Mouse (Mus musculus) kidney, postnatal 4 days (tissue): ENCODE measurements at regions not wholly inside any gene's neighbourhood (a gene's known extent, or its start where the extent isn't known, plus 50 kb on each side); places are given as distances from the start of the nearest gene placed in this dataset.
A peak's percentile ranks its signal among the peaks of the same experiment; 100 is the strongest.

Source experiments
- DNase-seq, 2 experiments: peaks; one replicate each; pipeline ENCODE4 v3.0.0; 2021; ENCODE audit warnings: mixed read lengths in 2 of 2

DNA sequence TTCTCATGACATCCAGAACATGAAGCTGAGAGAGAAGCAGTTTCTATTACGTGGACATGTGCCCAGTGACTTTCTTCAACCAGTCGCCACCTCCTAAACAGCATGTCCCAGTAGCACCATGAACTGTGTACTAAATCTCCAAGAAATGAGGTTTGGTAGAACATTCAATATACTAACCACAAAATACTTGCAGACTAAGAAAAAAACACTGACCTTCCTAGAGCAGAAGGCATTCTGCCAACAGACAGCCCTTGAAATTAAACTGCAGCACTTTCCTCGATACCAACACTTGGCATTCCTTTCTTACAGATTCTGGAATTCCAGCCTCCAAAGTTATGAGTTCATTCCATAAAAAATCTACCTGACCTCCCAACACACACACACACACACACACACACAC lies 166.6 kb downstream of the Atp6ap1l start:
- DNase-seq = no peak

DNA sequence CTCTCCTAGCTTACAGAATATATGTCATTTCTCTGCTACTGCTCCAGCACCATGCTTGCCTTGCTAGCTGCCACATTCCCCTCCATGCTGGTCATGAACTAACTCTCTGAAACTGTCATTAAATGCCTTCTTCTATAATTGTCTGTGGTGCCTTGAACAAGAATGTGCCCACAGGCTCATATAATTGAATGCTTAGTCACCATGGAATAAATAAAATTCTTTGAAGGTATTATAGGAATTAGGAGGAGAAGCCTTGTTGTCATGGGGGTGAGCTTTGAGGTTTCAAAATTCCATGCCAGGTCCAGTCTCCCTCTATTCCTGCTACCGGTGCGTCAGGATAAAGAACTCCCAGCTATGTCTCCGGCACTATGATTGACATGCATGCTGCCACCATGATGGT lies 171.9 kb downstream of the Atp6ap1l start:
- DNase-seq = no peak

DNA sequence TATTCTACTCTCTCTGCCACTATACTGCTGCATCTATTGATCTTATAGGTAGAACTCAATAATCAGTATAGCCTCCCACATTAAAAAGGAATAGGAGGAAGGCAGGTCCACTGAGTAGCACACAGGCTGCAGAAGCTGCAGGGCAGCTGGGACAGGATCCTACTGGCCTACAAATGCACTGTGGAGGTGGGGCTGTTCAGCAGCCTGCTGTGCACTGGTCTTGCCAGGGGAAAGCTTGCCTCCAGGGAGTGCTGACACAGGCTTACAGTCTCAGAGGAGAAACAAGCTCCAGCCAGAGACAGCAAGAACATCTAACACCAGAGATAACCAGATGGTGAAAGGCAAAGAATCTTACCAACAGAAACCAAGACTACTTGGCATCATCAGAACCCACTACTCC lies 176.1 kb downstream of the Atp6ap1l start:
- peak; percentile 18 to 26 for DNase-seq

DNA sequence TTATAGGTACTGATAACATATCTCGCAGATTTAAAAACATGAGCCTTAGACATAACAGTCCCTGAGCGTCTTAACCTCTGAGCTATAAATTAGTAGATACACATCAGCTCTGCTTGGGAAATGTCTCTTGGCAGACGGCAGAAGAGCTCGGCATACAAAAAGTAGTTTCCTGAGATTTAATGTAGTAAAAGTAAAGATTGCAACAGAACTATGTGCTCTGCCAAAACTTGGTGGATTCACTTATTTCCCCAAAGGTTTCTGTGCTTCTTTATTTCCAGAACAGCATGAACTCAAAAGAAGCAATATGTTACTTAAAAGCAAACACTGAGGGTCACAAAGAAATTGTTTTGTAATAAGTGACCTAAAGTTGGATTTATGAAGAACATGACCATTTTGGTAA lies 177.3 kb downstream of the Atp6ap1l start:
- DNase-seq = no peak

DNA sequence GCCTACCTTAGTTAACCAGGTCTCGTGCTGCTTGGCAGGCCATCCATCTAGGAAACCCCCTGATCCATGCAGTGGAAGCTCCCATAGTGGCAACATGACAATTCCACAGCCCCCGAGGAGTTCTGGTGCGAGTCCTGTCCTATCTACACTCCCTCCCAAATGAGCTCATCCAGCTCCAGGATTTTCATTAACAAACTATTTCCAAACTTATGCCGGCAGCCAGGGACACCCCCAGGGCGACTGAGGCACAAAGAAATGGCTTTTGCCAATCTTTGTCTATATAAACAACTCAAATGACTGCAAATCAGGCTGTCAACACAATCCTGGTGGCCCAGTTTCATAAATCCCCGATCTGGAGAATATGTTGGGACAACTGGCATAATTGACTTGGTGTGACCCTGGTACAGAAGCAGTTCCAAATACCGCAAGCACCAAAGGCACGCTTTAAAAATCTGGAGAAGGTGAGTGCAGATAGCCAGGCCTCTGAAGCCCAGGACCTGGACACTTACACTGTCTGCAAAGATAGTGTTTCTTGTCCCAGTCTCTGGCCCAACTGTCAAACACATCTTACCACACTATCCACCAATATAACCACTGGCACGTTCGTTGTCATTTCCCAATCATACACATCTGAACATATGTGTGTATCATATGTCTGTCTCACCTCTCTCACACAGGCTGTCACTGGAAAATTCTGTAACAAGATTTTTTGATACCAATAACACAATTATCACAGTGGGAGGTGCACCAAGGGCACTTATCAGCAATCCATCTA lies 179.9 kb downstream of the Atp6ap1l start:
- DNase-seq = no peak

DNA sequence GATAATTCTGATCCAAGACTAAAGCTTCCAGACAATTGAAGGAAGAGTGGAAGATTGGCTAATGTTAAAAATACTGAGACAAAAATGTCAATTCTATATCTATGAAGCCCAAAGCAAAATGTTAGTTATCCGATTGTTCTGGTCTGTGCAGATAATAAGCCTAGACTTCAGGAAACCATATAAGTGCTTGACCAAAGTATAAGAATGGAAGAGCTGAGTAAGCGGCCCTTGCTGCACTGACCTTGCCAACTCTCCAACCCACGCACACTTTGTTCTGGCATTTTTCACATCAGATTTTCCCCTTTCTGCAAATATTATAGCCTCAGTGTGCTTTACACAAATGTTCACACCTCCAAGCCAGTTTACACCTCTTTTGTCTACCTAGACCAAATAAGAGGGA lies 180.6 kb downstream of the Atp6ap1l start:
- no peak for DNase-seq

DNA sequence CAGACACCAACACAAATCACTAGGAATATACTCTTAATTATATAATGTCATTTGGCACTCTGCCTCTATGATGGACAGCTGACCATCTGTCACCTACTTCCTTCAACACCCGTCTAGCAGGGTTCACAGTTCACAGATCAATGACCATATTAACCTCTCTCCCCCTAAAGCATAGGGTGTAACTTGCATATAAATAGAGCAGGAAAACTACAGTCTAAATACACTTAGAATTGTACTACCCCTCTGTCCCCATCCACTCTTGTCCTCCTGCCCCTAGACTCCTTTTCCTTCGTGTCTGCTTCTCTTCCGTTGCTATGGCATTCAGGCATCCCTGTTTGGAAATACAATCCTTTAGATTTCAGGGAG lies 181.6 kb downstream of the Atp6ap1l start:
- no peak for DNase-seq

DNA sequence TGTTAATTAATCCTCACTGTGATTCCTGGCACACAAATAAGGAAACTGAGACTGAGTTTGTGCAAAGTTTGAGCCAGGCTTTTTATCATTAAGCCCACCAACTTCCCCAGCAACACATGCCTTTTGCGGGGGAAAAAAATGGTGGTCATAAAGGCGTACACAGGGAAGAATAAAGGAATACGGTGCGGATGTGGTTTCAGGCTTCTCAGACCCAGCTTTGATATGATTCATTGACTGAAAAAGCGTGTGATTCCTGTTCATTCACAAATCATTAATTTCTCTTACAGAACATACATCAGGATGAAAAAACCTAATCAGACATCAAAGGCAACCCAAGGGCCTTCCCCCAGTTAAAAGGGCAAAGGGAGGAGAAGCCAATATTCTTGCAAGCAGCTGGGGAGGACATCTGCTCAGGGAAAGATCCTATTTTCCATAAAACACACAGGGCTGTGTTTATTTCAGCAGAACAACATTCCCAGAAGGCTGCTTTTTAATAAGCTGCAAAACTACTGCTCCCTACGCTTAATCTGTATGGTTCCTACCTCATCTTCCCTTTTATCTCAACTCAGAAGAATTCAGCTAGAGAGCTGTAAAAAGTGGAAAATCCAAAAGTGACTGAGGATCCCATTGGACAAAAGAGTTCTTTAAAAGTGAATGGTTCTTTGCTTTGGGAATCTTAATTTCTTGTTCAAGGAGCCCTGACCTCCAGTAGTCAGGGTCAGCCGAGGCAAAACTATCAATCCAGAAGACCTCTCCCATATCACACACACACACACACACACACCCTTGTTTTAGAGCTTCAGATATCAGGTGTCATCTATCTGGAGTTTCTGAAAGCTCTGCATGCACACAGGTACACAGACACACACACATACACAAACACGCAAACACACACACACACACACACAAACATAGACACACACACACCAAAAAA lies 182.3 kb downstream of the Atp6ap1l start:
- peak; percentile 4 to 20 for DNase-seq

DNA sequence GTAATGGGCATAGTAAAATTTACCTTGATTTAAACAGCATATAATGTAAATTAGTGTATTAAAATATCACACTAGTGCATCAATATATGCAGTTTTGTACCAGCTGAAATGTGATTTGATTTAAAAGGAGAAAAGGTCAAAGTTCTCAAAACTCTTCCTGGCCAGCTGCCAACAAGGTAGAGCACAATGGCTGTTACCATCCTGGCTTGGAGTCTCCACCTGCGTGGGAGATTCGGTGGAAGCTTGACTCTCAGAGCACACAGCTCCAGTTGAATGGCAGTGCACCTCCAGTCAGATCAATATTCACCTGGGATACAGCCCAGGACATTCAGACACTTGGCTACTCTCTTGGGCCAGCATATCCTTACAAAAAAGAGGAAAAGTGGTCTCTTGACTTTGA lies 220.8 kb downstream of the Atp6ap1l start:
- no peak for DNase-seq

DNA sequence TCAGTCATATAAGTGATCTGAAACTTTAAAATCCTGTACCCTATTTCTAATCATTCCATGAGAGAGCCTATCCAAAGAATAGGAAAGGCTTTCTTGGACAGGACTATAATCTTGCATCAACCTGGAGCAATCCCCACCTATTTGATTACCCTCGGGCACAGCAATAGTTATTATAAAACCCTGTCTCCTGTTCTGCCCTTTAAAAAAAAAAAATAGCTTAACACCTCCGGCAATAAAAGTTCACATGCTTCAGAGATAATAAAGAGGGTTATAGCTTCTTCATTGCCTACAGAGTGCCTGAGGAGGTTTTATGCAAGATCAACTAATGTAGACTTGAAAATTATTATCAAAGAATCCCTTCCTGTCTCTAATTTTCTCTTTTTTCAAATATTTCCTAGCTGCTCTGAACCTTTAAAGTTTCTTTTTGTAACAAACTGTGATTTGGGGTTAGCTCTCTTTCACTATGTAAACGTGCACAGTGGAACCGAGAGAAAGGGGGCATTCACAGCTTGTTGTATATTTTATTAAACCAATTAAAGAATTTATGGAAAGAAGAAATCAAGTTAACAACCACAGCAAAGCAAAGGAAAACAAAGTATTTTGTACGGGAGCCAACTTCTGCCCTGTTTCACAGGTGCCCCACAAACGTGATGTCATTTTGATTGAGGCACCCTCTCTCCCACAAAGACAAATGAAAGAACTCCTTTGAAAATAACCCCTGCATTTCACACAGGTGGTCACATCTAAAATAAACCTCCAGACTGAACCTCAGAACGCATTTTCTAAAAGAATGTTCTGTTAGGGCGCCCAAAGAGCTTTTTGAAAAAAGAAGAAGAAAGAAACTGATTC lies 225.8 kb downstream of the Atp6ap1l start:
- DNase-seq = no peak

DNA sequence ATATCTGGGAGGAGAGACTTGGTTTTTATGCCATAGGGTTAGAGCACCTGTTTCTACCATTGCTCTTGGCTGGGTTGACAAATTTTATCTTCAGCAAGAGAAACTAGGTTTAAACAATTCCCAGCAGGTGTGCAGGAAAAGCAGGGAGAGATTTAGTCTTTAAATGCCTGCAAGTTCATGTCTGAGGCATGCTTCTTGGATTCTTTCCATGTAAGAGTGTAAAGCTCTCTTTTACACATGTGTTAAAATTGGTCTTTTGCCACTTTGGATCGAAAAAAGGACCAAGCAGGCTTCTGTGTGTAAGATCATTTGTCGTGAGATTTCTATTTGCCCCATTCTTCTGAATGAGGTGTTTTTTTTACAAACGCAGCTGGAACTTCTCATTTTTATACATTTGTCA lies 231.3 kb downstream of the Atp6ap1l start:
- DNase-seq = no peak

DNA sequence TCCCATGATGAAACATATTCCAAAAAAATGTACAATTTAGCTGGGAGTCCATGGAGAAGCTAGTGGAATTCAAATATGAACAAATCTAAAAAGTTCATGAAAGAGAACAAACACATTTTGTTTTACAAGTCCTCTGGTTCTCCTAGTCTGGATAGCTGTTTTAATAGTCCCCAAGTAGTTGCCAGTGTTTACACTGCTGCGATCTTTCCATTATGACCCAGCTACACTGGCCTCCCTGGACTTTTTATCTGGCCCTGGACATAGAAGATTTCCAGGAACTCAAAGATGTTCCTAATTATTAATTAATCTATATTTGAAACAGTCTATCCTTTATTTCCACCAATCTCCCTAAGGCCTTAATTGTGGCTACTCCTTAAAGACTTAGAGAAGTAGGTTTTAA lies 232.1 kb downstream of the Atp6ap1l start:
- DNase-seq = no peak

DNA sequence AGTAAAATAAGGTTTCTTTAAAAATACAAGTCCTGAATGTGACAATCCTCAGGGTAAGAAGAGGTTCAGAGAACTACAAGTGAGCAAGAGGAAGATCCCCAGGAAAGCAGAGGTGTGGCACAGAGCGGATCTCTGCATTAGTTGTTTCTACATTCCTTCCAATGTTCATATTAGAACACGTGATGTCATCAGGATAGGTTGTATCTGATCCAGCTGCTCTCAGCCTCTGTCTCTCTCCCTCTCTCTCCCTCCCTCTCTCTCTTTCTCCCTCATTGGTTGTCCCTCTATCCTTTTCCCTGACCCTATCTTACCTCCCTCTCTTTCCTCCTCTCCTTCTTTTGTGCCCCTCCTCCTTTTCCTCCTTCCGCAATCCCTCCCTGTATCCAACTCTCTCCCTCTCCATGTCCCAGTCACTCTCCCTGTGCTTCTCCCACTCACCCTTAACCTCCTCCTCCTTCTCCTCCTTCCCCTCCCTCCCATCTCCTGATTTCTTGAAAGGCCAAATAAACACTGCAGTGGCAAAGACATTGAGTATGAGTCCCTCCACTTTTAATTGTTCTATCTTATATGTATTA lies 243.5 kb downstream of the Atp6ap1l start:
- no peak for DNase-seq

DNA sequence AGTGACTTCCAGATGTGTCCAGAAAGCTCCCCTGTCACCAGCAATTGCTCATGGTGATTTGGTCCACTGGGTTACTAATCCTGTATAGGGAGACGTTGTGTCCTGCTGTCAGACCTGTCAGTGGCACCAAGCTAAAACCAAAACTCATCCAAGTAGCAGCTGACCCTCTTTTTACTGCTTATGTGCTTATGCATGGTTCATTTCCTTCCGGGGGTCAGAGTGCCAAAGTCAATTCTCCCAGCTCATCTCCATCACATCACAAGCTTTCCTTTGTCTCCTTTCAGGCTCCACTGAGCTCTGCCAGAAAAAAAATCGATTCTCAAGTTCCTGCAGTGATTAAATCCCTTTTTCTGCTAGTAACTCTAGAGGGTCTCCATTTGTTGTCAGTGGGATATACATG lies 244.2 kb downstream of the Atp6ap1l start:
- DNase-seq = peak; percentile 5 to 20

DNA sequence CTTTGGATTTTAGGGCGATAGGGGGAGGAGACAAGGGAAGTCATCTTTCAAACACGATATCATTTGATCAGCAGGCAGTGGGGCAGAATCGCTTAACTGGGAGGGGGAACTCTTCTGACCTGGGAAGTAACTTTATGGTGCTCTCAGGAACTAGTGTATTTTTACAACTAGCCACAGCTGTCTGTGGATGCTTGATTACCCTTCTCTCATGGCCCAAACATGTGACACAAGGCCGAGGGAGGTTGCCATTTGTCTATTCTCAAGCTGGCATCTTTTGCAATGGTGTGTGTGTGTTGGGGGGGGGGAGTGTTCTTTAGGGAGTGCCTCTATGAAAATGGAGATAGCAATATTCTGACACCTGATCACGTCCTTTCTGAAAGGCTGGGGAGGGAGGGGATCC lies 246.1 kb downstream of the Atp6ap1l start:
- no peak for DNase-seq

DNA sequence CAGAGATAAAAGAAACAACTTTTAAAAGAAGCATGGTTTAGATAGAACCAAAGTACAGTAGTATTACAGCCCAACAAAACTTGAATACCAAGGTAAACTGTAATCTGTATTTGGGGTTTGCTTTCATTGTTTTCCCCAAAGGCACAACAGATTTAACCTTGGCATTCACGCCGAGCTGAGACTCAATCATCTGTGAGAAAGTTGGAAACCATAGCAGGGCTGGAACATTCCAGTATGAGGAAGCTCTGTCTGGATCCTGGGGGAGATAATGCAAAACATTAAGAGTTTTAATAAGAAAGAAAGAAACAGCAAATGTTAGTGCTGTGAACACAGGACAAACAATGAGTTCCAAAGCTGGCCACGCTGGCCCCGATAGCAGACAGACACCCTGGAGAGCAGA lies 258.8 kb downstream of the Atp6ap1l start:
- DNase-seq = peak in 1 of 2 experiments; percentile 3

DNA sequence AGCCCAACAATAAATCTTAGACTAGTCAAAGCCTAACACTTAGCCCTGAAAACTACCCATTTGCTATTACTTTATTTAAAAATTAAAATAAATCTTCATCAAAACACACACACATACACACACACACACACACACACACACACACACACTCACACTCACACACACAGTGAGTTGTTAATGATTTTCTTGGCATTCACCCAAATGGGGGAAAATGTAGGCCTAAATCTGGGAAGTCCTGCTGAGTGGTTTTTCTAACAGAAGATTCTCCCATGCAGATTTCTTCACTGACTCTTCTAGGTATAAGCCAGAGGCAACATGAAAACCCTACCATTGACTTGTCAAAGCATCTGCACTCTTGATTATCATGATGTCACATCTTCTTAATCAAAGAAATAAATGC lies 260.9 kb downstream of the Atp6ap1l start:
- DNase-seq = no peak

DNA sequence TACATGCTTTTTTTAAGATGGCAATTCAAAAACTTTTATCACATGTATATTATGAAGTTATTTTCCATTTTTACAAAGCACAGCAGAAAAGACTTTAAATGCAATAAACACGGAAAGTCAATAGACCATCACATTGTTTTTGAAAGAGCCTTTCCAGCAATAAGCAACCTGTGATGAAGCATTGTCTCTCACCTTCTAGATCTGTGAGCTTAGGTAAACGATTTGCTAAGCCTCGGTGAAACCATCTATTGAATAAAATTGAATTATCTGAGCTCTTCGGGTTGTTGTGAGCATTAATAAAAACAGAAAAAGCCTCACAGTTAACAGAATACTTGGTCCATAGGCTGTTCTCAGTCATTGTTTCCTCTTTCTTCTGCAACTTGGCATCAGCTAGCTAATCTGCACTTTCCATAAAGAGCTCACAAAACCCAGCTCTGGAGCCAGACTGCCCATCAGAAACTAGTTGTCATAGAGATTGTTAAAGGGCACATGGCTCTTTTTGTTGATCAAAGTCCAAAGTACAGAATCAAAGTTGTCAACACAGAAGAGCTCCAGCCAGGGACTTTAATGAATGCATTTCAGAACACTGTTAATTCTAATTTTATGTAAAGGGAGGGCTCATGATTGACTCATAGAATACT lies 261.5 kb downstream of the Atp6ap1l start:
- DNase-seq = no peak

DNA sequence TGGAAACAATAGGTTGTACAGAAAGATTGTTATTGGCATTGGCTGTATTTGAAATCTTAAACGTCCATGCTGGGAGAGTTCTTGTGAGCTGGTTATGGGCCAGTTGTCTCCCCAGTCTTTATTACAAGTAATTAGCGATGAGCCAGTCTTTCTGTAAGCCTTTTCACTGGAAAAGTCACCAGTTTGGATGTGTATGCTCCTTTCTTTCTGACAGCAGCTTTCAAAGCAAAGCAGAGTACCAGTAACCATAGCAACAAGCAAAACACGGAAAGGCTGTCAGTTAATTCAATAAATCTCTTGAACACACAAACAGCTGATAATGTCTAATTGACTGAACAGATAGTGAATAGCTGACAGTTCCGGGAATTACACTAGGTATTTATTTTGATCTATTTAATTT lies 262.0 kb downstream of the Atp6ap1l start:
- no peak for DNase-seq

DNA sequence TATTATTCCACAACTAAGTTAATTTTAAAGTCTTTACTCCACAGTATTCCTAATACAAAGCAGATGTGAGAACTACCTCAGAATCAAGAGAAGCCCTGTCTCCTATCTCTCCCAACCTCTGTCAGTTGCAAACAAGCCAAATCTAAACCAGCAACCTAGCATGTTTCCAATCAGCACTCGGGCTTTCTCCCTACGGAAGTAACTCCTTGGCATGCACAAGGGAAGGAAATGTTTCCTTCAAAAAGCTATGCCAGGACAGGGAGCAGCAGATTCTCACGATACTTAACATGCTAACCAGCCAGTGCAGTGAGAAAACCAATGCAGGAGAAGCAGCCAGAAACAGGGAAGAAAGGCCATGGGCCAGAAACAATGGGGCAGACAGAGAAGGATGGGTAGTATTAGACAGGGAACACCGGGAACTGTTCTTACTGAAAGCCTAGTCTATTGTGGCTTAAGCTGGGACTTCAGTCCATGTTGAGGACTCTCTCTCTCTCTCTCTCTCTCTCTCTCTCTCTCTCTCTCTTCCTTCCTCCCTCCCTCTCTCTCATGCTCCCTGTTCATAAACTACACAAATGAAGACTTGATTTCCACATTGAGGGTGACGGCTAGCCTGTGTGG lies 262.8 kb downstream of the Atp6ap1l start:
- DNase-seq = no peak
